Mouse (Mus musculus) forebrain, embryonic 12.5 days (tissue): Measurements from ENCODE around the gene Cir1. TPM values are rescaled to one million over a fixed set of nuclear protein-coding genes. Genes with fewer than 3 reads are reported as not detected.

ENCODE experiments used
- ATAC-seq: fragments of 200-750 bp; cut with Nextera tagmentation; 2 replicates; pipeline ENCODE4 v1.8.0; 2017; ENCODE audit warnings: moderate TSS enrichment; ENCODE audit not compliant: low FRiP score
- H3K27ac ChIP-seq: fragments of 300-500 bp; sonication (generic); 2 replicates; pipeline ENCODE4 v1.5.1; 2016; ENCODE audit warnings: mild to moderate bottlenecking
- H3K27me3 ChIP-seq: fragments of 300-500 bp; sonication (generic); 2 replicates; pipeline ENCODE4 v1.6.1; 2016; ENCODE audit warnings: mild to moderate bottlenecking
- H3K36me3 ChIP-seq: fragments of 300-500 bp; sonication (generic); replicated peaks from 2 replicates; pipeline ENCODE4 v1.6.1; 2016; ENCODE audit warnings: mild to moderate bottlenecking
- H3K4me1 ChIP-seq: fragments of 300-500 bp; sonication (generic); 2 replicates; pipeline ENCODE4 v1.6.1; 2016
- H3K4me2 ChIP-seq: fragments of 300-500 bp; sonication (generic); 2 replicates; pipeline ENCODE4 v1.6.1; 2016; ENCODE audit warnings: mild to moderate bottlenecking, moderate library complexity
- H3K4me3 ChIP-seq: fragments of 300-500 bp; sonication (generic); replicated peaks from 2 replicates; pipeline ENCODE4 v1.5.1; 2016; ENCODE audit warnings: mild to moderate bottlenecking
- H3K9ac ChIP-seq: fragments of 300-500 bp; sonication (generic); 2 replicates; pipeline ENCODE4 v1.6.1; 2016; ENCODE audit warnings: mild to moderate bottlenecking
- H3K9me3 ChIP-seq: fragments of 300-500 bp; sonication (generic); 2 replicates; pipeline ENCODE4 v1.6.1; 2016
- whole genome bisulfite sequencing: fragments of 180-500 bp; shearing (Covaris S2); methylation state at CpG from one replicate; pipeline ENCODE4 v1.1.7; 2016; 5-methylcytosine and 5-hydroxymethylcytosine counted together
- polyA plus RNA-seq: library from polyadenylated mRNA; unstranded; fragments of >200 nt; fragmentation: Nextera tagmentation; extraction: Ambion mirVana; gene quantifications from 2 replicates; pipeline ENCODE4 v1.2.1, GENCODE M21; 2016

The Cir1 gene
- polyA plus RNA-seq, 1 experiment from 2014 or later: 24.0 TPM

DNA sequence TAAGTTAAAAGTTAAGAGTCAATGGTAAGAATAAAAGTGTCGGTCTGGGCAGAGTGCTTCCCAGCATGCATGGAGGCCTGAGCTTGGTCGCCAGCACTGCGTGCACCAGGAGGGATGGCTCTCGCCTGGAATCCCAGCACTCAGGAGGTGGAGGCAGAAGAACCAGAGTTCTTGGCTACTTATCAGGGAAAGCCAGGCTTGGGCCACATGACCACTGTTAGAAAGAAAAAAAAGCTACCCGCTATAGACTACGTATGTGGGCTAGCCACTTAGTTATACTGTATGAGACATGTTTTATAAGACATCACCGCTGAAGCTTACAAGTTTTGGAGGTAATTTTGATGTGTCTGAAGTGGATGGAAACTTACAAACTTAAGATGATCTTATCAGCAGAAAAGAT is 14.3 kb downstream of the Cir1 start:
- Histone ChIP-seq H3K27me3 (no peaks in the 10 kb centered on the region), H3K36me3 (peaks cover 7% of the 10 kb centered on the region; the same call in 1 of the 2 replicates), H3K4me1 (no peaks in the 10 kb centered on the region), H3K9me3 (no peaks in the 10 kb centered on the region), H3K4me2 (no peak overlapping the region), H3K4me3 (no peak overlapping the region), H3K9ac (no peak overlapping the region), H3K27ac (no peak overlapping the region)
- no peak for ATAC-seq
- 82% methylated on average over 7 of the region's 7 CpGs for WGBS

DNA sequence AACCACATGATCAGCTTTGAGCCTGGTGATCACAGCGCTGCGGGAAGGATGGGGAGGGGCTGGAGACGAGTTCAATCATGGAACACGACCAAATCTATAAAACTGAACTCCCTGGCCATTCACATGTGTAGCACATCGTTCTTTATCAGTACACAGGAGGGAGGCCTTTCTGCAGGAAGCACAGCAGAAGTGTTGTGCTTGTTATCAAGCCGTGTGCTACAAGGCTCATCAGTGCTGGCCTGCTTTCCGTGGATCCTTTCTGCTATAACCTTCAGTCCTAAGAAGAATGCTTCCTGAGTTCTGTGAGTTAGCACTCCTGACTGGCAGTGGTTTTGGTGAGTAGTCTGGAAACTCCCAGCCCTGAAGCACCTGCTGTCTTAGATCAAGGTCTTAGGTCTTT is 17.5 kb downstream of the Cir1 start:
- no peak for ATAC-seq
- no peak overlapping the region for H3K27ac ChIP-seq
- no peaks in the 10 kb centered on the region for H3K9me3 ChIP-seq
- no peak overlapping the region for H3K4me2 ChIP-seq
- no peaks in the 10 kb centered on the region for H3K27me3 ChIP-seq
- H3K4me1 ChIP-seq: no peaks in the 10 kb centered on the region
- WGBS: 86% methylated on average over 7 of the region's 7 CpGs
- H3K9ac ChIP-seq: no peak overlapping the region
- peaks cover 4% of the 10 kb centered on the region; the same call in 1 of the 2 replicates for H3K36me3 ChIP-seq
- no peak overlapping the region for H3K4me3 ChIP-seq

DNA sequence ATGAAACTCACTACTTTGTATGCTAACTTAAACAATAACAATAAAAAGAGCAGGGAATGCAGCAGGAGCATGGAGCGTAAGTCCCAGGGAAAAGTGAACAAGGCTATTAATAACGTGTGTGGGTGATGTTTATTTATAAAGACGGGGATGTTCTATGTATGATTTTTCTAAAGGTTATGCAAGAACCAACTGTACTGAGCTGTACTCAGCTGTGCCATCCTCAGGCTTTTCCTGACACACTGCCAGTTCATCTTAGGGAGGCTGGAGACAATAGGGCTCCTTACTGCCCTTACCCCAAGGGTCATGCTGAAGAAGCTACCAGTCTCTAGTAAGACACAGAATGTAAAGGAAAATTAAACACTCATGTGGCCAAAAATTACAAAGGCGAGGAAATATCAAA is 21.4 kb downstream of the Cir1 start:
- no peak overlapping the region for H3K9ac ChIP-seq
- no peak overlapping the region for H3K4me2 ChIP-seq
- WGBS: 93% methylated on average over 4 of the region's 4 CpGs
- H3K4me1 ChIP-seq: no peaks in the 10 kb centered on the region
- no peak overlapping the region for H3K4me3 ChIP-seq
- ATAC-seq: no peak
- H3K9me3 ChIP-seq: no peaks in the 10 kb centered on the region
- H3K27me3 ChIP-seq: no peaks in the 10 kb centered on the region
- H3K27ac ChIP-seq: no peak overlapping the region
- H3K36me3 ChIP-seq: peaks cover 7% of the 10 kb centered on the region

DNA sequence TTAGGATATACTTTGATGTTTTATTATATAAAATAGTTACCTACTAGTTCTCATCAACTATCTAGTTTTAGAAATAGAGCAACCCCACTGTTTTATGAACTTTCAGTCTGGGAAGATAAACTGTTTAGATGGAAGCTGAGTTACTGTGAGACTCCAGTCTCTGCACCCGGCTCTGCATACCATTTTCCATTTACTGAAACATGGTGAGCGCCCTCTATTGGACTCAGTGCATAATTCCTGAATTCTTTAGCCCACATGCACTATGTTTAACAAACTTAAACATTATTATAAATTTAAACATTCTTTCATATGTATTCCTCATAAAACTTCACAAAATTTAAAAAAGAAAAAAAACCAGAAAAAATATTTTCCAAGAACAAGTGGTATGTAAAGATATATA is 26.9 kb downstream of the Cir1 start:
- Histone ChIP-seq H3K4me3 (no peak overlapping the region), H3K36me3 (peaks cover 7% of the 10 kb centered on the region), H3K27me3 (peaks cover 16% of the 10 kb centered on the region), H3K9ac (no peak overlapping the region), H3K9me3 (no peaks in the 10 kb centered on the region), H3K4me2 (no peak overlapping the region), H3K27ac (no peak overlapping the region), H3K4me1 (peaks cover 8% of the 10 kb centered on the region; the same call in 1 of the 2 replicates)
- 4% methylated on average over 2 of the region's 2 CpGs for WGBS
- no peak for ATAC-seq

DNA sequence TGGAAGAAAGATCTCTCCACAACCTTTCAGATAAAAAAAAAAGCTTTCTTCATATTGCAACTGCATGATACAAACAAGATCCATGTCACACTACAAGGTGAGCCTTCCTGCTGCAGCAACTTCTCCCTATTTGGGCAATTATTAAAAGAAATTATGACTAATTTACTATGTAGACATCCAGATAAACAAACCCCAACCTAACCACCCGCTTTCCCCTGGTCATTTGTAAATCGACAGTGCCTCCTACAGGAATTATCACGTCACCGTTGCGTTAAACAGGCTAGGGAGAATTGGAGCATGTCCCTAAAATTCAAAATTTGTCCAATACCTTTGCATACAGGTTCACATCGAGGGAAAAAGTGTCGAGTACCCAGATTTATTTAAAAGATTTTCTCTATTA is 30.8 kb downstream of the Cir1 start:
- Histone ChIP-seq H3K4me3 (no peak overlapping the region), H3K36me3 (no peaks in the 10 kb centered on the region), H3K9ac (no peak overlapping the region), H3K27me3 (peaks cover 49% of the 10 kb centered on the region), H3K4me1 (peaks cover 37% of the 10 kb centered on the region), H3K9me3 (no peaks in the 10 kb centered on the region), H3K27ac (no peak overlapping the region), H3K4me2 (no peak overlapping the region)
- WGBS: 4% methylated on average over 7 of the region's 7 CpGs
- ATAC-seq: no peak

DNA sequence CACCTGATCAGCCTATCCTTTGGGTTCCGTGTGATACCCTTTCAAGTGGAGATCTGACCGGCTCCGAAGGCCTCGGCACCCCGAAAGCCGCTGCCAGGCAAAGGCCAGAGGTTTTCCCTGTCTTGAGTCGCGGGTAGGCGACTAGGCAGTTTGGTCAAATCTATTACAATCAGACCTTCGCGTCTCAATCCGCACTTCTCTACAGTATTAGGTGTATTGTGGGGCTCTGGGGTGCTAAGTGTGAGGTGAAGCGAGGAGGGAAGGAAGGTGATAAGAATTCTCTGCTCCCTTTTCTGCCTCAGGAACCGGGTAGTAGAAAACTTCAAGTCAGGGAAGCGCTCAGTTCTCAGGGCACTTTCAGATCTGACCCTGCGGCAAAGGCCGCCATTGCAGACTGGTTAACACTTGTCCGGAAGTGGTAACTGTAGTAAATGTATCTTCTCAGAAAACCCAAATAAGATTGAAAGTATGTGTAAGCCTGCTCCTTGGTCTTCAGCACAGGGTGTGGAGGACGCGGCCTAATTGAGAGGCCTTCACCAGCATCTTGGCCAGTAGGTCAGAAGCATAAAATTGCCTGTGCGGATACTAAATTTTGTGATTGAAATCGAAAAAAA is 31.3 kb downstream of the Cir1 start:
- Histone ChIP-seq H3K9ac (no peak overlapping the region), H3K36me3 (no peaks in the 10 kb centered on the region), H3K4me2 (peak overlapping the region; percentile 40), H3K4me3 (no peak overlapping the region), H3K4me1 (peaks cover 40% of the 10 kb centered on the region), H3K27me3 (peaks cover 52% of the 10 kb centered on the region), H3K9me3 (no peaks in the 10 kb centered on the region), H3K27ac (no peak overlapping the region)
- ATAC-seq: no peak
- WGBS: 6% methylated on average over 22 of the region's 22 CpGs

DNA sequence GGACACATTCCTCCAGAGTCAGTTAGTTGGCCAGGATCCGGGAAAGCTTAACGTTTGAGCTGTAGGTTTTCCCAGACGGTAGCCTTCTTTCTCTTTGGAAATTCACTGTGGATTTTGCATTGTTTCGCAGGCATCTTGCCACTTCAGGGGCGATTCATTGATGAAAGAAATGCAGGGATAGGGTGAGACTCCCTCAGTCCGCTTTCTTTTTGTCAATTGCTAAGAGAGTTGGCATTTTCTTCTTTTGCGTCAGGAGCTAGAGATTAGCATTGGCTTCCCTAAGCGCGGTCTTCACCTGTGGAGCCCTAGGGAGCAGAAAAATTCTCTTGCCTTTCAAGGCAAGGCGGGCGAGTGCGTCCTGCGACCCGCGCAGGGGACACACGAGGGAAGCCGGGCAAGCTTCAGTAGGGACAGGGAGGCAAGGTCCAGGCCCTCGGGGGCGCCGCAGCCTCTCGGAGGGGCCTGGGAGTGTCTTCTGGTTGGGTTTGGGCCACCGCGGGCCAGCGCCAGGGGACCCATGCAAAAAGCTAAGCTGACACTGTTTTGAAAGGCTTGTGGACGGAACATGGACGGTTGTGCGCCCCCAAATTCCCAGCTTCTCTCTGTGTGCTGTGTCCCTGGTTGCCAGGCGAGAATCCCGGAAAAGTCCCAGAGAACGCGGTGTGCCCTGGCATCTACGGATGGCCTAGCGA is 32.0 kb downstream of the Cir1 start:
- peak overlapping the region; percentile 18; the same call in 1 of the 2 replicates for H3K4me3 ChIP-seq
- H3K4me1 ChIP-seq: peaks cover 40% of the 10 kb centered on the region
- H3K9ac ChIP-seq: no peak overlapping the region
- 1% methylated on average over 33 of the region's 33 CpGs for WGBS
- no peaks in the 10 kb centered on the region for H3K9me3 ChIP-seq
- H3K27me3 ChIP-seq: peaks cover 55% of the 10 kb centered on the region
- H3K27ac ChIP-seq: 0 out of 2 replicates have a peak overlapping the region, but pooled peaks have one; percentile 48
- no peaks in the 10 kb centered on the region for H3K36me3 ChIP-seq
- ATAC-seq: no peak
- peak overlapping the region; percentile 40 for H3K4me2 ChIP-seq

DNA sequence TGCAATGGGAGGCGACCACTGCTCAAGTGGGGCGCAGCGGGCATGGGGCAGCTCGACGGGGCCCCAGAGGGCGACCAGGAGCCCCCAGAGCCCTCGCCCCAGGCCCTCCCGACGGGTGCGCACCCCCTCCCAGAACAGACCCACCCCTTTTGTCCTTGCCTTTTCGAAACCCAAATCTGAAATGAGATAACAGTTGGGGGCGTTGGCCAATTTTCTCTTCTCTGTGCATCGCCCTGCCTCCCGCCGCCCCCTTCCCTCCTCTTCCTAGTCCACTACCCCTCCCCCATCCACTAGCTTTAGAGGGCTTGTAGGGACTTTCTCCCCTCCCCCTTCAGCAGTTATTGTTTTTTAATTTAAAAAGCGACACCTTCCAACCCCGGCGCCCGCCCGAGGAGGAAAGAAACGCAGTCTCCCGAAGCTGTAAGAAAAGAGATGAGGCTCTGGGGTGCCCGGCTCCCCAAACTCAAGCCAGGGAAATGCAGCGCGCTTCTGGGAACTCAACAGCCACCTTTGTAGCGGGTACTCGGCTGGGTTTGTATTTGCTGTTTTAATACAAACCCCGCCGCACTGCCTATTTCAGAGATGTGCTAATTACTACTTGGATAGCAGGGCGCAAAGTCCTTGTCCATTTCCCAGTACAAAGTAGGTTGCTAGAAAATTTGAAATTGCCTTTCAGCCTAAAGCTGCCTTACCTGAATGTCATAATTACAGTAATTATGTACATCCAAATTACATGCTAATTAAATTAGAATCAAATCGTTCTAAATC is 33.0 kb downstream of the Cir1 start:
- WGBS: under 1% methylated on average over 31 of the region's 31 CpGs
- peak; percentile 27; the same call in 1 of the 2 replicates for ATAC-seq

DNA sequence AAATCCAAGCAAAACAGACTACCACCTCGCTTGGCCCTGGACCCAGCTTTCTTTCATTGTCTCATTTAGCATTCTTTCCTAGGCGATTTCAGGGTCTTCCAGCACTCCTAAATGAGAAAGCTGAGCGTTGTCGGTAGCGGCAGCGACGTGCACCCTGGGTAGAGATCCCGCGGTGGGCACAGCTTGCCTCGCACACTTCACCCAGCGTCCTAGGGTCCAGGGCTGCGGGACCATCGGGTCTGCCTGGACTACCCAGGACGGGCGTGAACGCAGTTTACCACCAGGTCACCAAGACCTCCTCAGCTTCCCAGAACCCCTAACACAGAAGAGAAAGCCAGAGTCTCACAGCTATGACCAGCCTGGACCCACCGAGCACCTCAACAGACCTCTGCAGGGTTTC is 33.6 kb downstream of the Cir1 start:
- Histone ChIP-seq H3K9ac (peak overlapping the region; percentile 33), H3K36me3 (no peaks in the 10 kb centered on the region), H3K4me1 (peaks cover 50% of the 10 kb centered on the region), H3K4me3 (peak overlapping the region; percentile 26), H3K4me2 (peak overlapping the region; percentile 47), H3K27ac (peak overlapping the region; percentile 77), H3K9me3 (no peaks in the 10 kb centered on the region), H3K27me3 (peaks cover 64% of the 10 kb centered on the region)
- 0 out of 2 replicates have a peak, but pooled peaks have one; percentile 28 for ATAC-seq
- under 1% methylated on average over 17 of the region's 17 CpGs for WGBS

More for the DNA sequence above, 33.0 kb downstream of the Cir1 start:
- H3K4me1 ChIP-seq: peaks cover 44% of the 10 kb centered on the region
- peak overlapping the region; percentile 33 for H3K9ac ChIP-seq
- no peaks in the 10 kb centered on the region for H3K36me3 ChIP-seq
- H3K4me3 ChIP-seq: peak overlapping the region; percentile 26
- peaks cover 58% of the 10 kb centered on the region for H3K27me3 ChIP-seq
- peak overlapping the region; percentile 77 for H3K27ac ChIP-seq
- peak overlapping the region; percentile 47 for H3K4me2 ChIP-seq
- H3K9me3 ChIP-seq: no peaks in the 10 kb centered on the region

DNA sequence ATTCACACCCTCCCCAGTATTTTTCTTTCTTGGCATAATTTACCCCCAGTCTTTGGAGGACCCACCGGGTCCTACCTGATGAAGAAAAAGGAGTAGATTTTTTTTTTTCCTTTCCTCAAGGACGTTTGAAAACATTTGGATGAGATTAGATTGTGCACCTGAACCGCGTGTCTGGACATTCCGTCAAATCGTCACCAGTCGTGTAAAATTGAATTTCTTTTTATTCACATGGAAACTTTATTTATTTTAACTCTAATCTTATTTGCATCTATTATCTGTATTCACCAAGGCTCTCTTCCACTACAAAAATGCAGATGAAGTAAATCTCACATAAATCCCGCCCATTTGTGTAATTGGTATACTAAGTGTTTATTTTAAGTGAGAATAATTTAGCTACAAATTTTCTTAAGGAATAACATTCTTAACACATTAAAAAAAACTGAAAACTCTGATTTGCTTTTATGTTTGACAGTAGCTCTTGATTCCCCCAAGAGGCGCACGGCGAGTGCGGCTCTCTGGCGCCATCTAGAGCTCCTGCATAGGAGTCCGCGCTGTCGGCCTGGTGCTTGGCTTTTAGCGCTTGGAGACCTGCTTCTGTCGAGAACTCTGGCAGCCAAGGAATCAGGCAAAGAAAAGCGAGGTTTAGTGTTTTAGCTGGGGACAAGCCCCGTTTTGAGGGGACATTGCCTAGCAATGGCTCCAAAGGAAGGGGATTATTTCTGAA is 34.2 kb downstream of the Cir1 start:
- Histone ChIP-seq H3K4me1 (peaks cover 55% of the 10 kb centered on the region), H3K9ac (peak overlapping the region; percentile 58; the same call in 1 of the 2 replicates)
- 0 out of 2 replicates have a peak, but pooled peaks have one; percentile 48 for ATAC-seq

DNA sequence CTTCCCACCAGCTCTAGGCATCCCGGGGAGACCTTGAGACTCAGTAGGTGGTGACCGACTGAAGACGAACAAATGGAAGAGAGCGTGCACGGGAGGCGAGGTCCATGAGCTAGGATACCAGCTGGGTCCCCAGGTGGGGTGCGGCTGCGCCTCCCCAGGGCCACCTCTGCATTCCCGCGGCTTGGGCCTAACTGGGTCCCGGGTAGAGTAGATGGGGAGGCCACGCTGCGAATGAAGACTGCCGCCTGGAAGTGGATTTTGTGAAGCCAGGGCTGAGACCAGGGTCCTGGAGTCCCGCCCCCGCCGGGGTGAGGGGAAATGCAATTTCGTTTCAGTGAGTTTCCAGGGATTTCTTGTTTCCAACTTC is 34.8 kb downstream of the Cir1 start:
- H3K27ac ChIP-seq: peak overlapping the region; percentile 81
- no peak for ATAC-seq
- H3K9me3 ChIP-seq: no peaks in the 10 kb centered on the region
- peak overlapping the region; percentile 51 for H3K4me2 ChIP-seq
- 1% methylated on average over 18 of the region's 18 CpGs for WGBS
- H3K4me3 ChIP-seq: peak overlapping the region; percentile 36
- H3K36me3 ChIP-seq: no peaks in the 10 kb centered on the region
- H3K27me3 ChIP-seq: peaks cover 76% of the 10 kb centered on the region
- peaks cover 61% of the 10 kb centered on the region for H3K4me1 ChIP-seq
- peak overlapping the region; percentile 58 for H3K9ac ChIP-seq

More for the DNA sequence above, 34.2 kb downstream of the Cir1 start:
- peak overlapping the region; percentile 81 for H3K27ac ChIP-seq
- H3K4me2 ChIP-seq: peak overlapping the region; percentile 51
- no peaks in the 10 kb centered on the region for H3K36me3 ChIP-seq
- 1% methylated on average over 20 of the region's 20 CpGs for WGBS
- peak overlapping the region; percentile 36 for H3K4me3 ChIP-seq
- H3K9me3 ChIP-seq: no peaks in the 10 kb centered on the region
- H3K27me3 ChIP-seq: peaks cover 70% of the 10 kb centered on the region
